Mouse (Mus musculus) liver, embryonic 13.5 days (tissue): ENCODE measurements around the gene Cib1. TPM values are rescaled to one million over a fixed set of nuclear protein-coding genes. Genes with fewer than 3 reads are reported as not detected.

Experiments
- ATAC-seq: fragments of 200-750 bp; cut with Nextera tagmentation; 2 replicates; pipeline ENCODE4 v1.8.0; 2017; ENCODE audit warnings: low read depth, mild to moderate bottlenecking, moderate number of reproducible peaks, moderate library complexity
- DNase-seq: peaks from one replicate; pipeline ENCODE4 v3.0.0; 2022
- H3K27ac ChIP-seq: fragments of 300-500 bp; sonication (generic); 2 replicates; pipeline ENCODE4 v1.5.1; 2015; ENCODE audit warnings: moderate library complexity, mild to moderate bottlenecking, inconsistent platforms
- H3K27me3 ChIP-seq: fragments of 300-500 bp; sonication (generic); 2 replicates; pipeline ENCODE4 v1.6.1; 2015; ENCODE audit warnings: mild to moderate bottlenecking, inconsistent platforms
- H3K36me3 ChIP-seq: fragments of 300-500 bp; sonication (generic); 2 replicates; pipeline ENCODE4 v1.6.1; 2015; ENCODE audit warnings: mild to moderate bottlenecking, inconsistent platforms
- H3K4me1 ChIP-seq: fragments of 300-500 bp; sonication (generic); replicated peaks from 2 replicates; pipeline ENCODE4 v1.6.1; 2015; ENCODE audit warnings: inconsistent platforms
- H3K4me2 ChIP-seq: fragments of 300-500 bp; sonication (generic); 2 replicates; pipeline ENCODE4 v1.6.1; 2015; ENCODE audit warnings: inconsistent platforms, mild to moderate bottlenecking, moderate library complexity
- H3K4me3 ChIP-seq: fragments of 300-500 bp; sonication (generic); replicated peaks from 2 replicates; pipeline ENCODE4 v1.5.1; 2015; ENCODE audit warnings: mild to moderate bottlenecking, inconsistent platforms
- H3K9ac ChIP-seq: fragments of 300-500 bp; sonication (generic); 2 replicates; pipeline ENCODE4 v1.6.1; 2015; ENCODE audit warnings: mild to moderate bottlenecking, inconsistent platforms
- H3K9me3 ChIP-seq: fragments of 300-500 bp; sonication (generic); replicated peaks from 2 replicates; pipeline ENCODE4 v1.6.1; 2016; ENCODE audit warnings: inconsistent platforms
- WGBS: fragments of 180-500 bp; shearing (Covaris S2); methylation state at CpG from one replicate; pipeline ENCODE4 v1.1.7; 2015; ENCODE audit not compliant: insufficient replicate concordance; 5-methylcytosine and 5-hydroxymethylcytosine counted together
- polyA plus RNA-seq: library from polyadenylated mRNA; unstranded; fragments of >200 nt; fragmentation: Nextera tagmentation; extraction: Ambion mirVana; gene quantifications from 2 replicates; pipeline ENCODE4 v1.2.1, GENCODE M21; 2015

Gene Cib1
- polyA plus RNA-seq, 1 experiment from 2014 or later: 102 TPM

GRCm38 (mm10) chr7:80260625-80261371 is 28.2 kb upstream of the Cib1 start, which contains the start of gene Ngrn:
Gene Ngrn (plus strand): TSS chr7:80261215.
- peak; percentile 85 for ATAC-seq

GRCm38 (mm10) chr7:80257706-80258105 is 25.1 kb upstream of the Cib1 start:
- H3K27me3 ChIP-seq: peaks cover 11% of the 10 kb centered on the region; the same call in 1 of the 2 replicates
- no peak overlapping the region for H3K27ac ChIP-seq
- no peak overlapping the region for H3K9ac ChIP-seq
- DNase-seq (no peak), ATAC-seq (no peak)
- H3K4me3 ChIP-seq: no peak overlapping the region
- H3K4me2 ChIP-seq: no peak overlapping the region
- WGBS: 48% methylated on average over 2 of the region's 2 CpGs
- H3K36me3 ChIP-seq: no peaks in the 10 kb centered on the region
- H3K9me3 ChIP-seq: 0 out of 2 replicates have a peak, but pooled peaks cover 4% of the 10 kb centered on the region
- H3K4me1 ChIP-seq: peaks cover 29% of the 10 kb centered on the region

More at GRCm38 (mm10) chr7:80260625-80261371, 28.2 kb upstream of the Cib1 start, which contains the start of gene Ngrn:
- H3K9me3 ChIP-seq: 0 out of 2 replicates have a peak, but pooled peaks cover 4% of the 10 kb centered on the region
- H3K36me3 ChIP-seq: peaks cover 28% of the 10 kb centered on the region
- WGBS: 22% methylated on average over 40 of the region's 40 CpGs
- peak within 1 kb of the TSS; percentile 78 for H3K4me2 ChIP-seq
- peak; percentile 77 for DNase-seq
- peak within 1 kb of the TSS; percentile 90 for H3K27ac ChIP-seq
- H3K4me1 ChIP-seq: peaks cover 28% of the 10 kb centered on the region
- H3K27me3 ChIP-seq: peaks cover 11% of the 10 kb centered on the region; the same call in 1 of the 2 replicates
- peak within 1 kb of the TSS; percentile 96 for H3K4me3 ChIP-seq
- peak within 1 kb of the TSS; percentile 92 for H3K9ac ChIP-seq

GRCm38 (mm10) chr7:80255981-80256380 is 23.4 kb upstream of the Cib1 start:
- no peak for ATAC-seq
- WGBS: 64% methylated on average over 2 of the region's 2 CpGs
- H3K4me2 ChIP-seq: no peak overlapping the region
- 0 out of 2 replicates have a peak, but pooled peaks cover 4% of the 10 kb centered on the region for H3K9me3 ChIP-seq
- no peak overlapping the region for H3K9ac ChIP-seq
- peaks cover 24% of the 10 kb centered on the region for H3K4me1 ChIP-seq
- H3K27ac ChIP-seq: no peak overlapping the region
- H3K27me3 ChIP-seq: peaks cover 11% of the 10 kb centered on the region; the same call in 1 of the 2 replicates
- no peak overlapping the region for H3K4me3 ChIP-seq
- DNase-seq: no peak
- H3K36me3 ChIP-seq: no peaks in the 10 kb centered on the region

- ATAC-seq: peak; percentile 29; the same call in 1 of the 2 replicates
Observed at GRCm38 (mm10) chr7:80252886-80253285, 20.3 kb upstream of the Cib1 start.

GRCm38 (mm10) chr7:80252437-80252836 is 19.8 kb upstream of the Cib1 start:
- 75% methylated on average over 7 of the region's 7 CpGs for WGBS

More at GRCm38 (mm10) chr7:80252886-80253285, 20.3 kb upstream of the Cib1 start:
- Histone ChIP-seq H3K4me3 (no peak overlapping the region), H3K36me3 (no peaks in the 10 kb centered on the region), H3K4me1 (peaks cover 13% of the 10 kb centered on the region), H3K27me3 (peaks cover 3% of the 10 kb centered on the region; the same call in 1 of the 2 replicates), H3K9me3 (no peaks in the 10 kb centered on the region), H3K9ac (no peak overlapping the region), H3K4me2 (no peak overlapping the region), H3K27ac (no peak overlapping the region)
- no peak for DNase-seq
- 38% methylated on average over 11 of the region's 11 CpGs for WGBS

GRCm38 (mm10) chr7:80246859-80247258 is 14.2 kb upstream of the Cib1 start:
- Histone ChIP-seq H3K4me2 (peak overlapping the region; percentile 80), H3K27me3 (peaks cover 3% of the 10 kb centered on the region; the same call in 1 of the 2 replicates), H3K9ac (peak overlapping the region; percentile 82), H3K4me1 (peaks cover 15% of the 10 kb centered on the region), H3K4me3 (peak overlapping the region; percentile 74), H3K36me3 (no peaks in the 10 kb centered on the region), H3K9me3 (no peaks in the 10 kb centered on the region), H3K27ac (no peak overlapping the region; the same call in 1 of the 2 replicates)
- ATAC-seq (no peak), DNase-seq (no peak)
- 15% methylated on average over 7 of the region's 7 CpGs for WGBS

More at GRCm38 (mm10) chr7:80252437-80252836, 19.8 kb upstream of the Cib1 start:
- no peak for ATAC-seq
- H3K27ac ChIP-seq: no peak overlapping the region
- no peak for DNase-seq
- no peak overlapping the region for H3K9ac ChIP-seq
- H3K9me3 ChIP-seq: no peaks in the 10 kb centered on the region
- H3K4me2 ChIP-seq: no peak overlapping the region
- peaks cover 3% of the 10 kb centered on the region; the same call in 1 of the 2 replicates for H3K27me3 ChIP-seq
- no peaks in the 10 kb centered on the region for H3K36me3 ChIP-seq
- H3K4me3 ChIP-seq: no peak overlapping the region
- peaks cover 10% of the 10 kb centered on the region for H3K4me1 ChIP-seq

- H3K4me3 ChIP-seq: peak within 1 kb of the TSS; percentile 74
- peaks cover 15% of the 10 kb centered on the region for H3K4me1 ChIP-seq
- H3K27ac ChIP-seq: peak within 1 kb of the TSS; percentile 77
- peaks cover 3% of the 10 kb centered on the region; the same call in 1 of the 2 replicates for H3K27me3 ChIP-seq
- peak; percentile 94 for ATAC-seq
- peak; percentile 97 for DNase-seq
- H3K9me3 ChIP-seq: no peaks in the 10 kb centered on the region
- no peaks in the 10 kb centered on the region for H3K36me3 ChIP-seq
- peak within 1 kb of the TSS; percentile 80 for H3K4me2 ChIP-seq
- under 1% methylated on average over 48 of the region's 48 CpGs for WGBS
- peak within 1 kb of the TSS; percentile 82 for H3K9ac ChIP-seq
Observed at GRCm38 (mm10) chr7:80246148-80246721, 13.6 kb upstream of the Cib1 start, which contains the start of gene Ttll13. Gene Ttll13 (plus strand): TSS chr7:80246376.

GRCm38 (mm10) chr7:80244851-80245250 is 12.2 kb upstream of the Cib1 start:
- no peak for DNase-seq
- 87% methylated on average over 4 of the region's 4 CpGs for WGBS

GRCm38 (mm10) chr7:80241661-80242060 is 9.0 kb upstream of the Cib1 start:
- no peak for DNase-seq
- 78% methylated on average over 4 of the region's 4 CpGs for WGBS
- H3K27me3 ChIP-seq: no peaks in the 10 kb centered on the region
- H3K4me2 ChIP-seq: no peak overlapping the region
- H3K9ac ChIP-seq: no peak overlapping the region
- no peaks in the 10 kb centered on the region for H3K9me3 ChIP-seq
- H3K4me1 ChIP-seq: peaks cover 9% of the 10 kb centered on the region
- no peak overlapping the region for H3K4me3 ChIP-seq
- no peak for ATAC-seq
- no peak overlapping the region for H3K27ac ChIP-seq
- H3K36me3 ChIP-seq: peaks cover 36% of the 10 kb centered on the region

More at GRCm38 (mm10) chr7:80244851-80245250, 12.2 kb upstream of the Cib1 start:
- peaks cover 14% of the 10 kb centered on the region for H3K36me3 ChIP-seq
- ATAC-seq: no peak
- no peaks in the 10 kb centered on the region for H3K9me3 ChIP-seq
- H3K4me1 ChIP-seq: peaks cover 15% of the 10 kb centered on the region
- H3K27me3 ChIP-seq: peaks cover 3% of the 10 kb centered on the region; the same call in 1 of the 2 replicates
- H3K4me3 ChIP-seq: no peak overlapping the region
- H3K27ac ChIP-seq: no peak overlapping the region
- no peak overlapping the region for H3K9ac ChIP-seq
- H3K4me2 ChIP-seq: no peak overlapping the region

GRCm38 (mm10) chr7:80238542-80238941 is 5.9 kb upstream of the Cib1 start:
- no peak overlapping the region for H3K9ac ChIP-seq
- peaks cover 19% of the 10 kb centered on the region for H3K4me1 ChIP-seq
- no peak overlapping the region for H3K4me3 ChIP-seq
- no peak overlapping the region for H3K27ac ChIP-seq
- H3K27me3 ChIP-seq: no peaks in the 10 kb centered on the region
- peaks cover 36% of the 10 kb centered on the region for H3K36me3 ChIP-seq
- WGBS: 80% methylated on average over 10 of the region's 10 CpGs
- DNase-seq (no peak), ATAC-seq (no peak)
- H3K9me3 ChIP-seq: no peaks in the 10 kb centered on the region
- H3K4me2 ChIP-seq: no peak overlapping the region

- H3K4me1 ChIP-seq: peaks cover 53% of the 10 kb centered on the region
- 38% methylated on average over 9 of the region's 9 CpGs for WGBS
- DNase-seq: no peak
Observed at GRCm38 (mm10) chr7:80233799-80234198, 1.2 kb upstream of the Cib1 start.

More at GRCm38 (mm10) chr7:80233799-80234198, 1.2 kb upstream of the Cib1 start:
- Histone ChIP-seq H3K36me3 (peaks cover 13% of the 10 kb centered on the region), H3K4me2 (peak overlapping the region; percentile 96), H3K9me3 (no peaks in the 10 kb centered on the region), H3K27ac (peak overlapping the region; percentile 58), H3K27me3 (no peaks in the 10 kb centered on the region), H3K9ac (peak overlapping the region; percentile 79), H3K4me3 (peak overlapping the region; percentile 77)
- ATAC-seq: no peak
